ENCODE assay signal across 10 mouse cellular contexts in the genomic region with DNA sequence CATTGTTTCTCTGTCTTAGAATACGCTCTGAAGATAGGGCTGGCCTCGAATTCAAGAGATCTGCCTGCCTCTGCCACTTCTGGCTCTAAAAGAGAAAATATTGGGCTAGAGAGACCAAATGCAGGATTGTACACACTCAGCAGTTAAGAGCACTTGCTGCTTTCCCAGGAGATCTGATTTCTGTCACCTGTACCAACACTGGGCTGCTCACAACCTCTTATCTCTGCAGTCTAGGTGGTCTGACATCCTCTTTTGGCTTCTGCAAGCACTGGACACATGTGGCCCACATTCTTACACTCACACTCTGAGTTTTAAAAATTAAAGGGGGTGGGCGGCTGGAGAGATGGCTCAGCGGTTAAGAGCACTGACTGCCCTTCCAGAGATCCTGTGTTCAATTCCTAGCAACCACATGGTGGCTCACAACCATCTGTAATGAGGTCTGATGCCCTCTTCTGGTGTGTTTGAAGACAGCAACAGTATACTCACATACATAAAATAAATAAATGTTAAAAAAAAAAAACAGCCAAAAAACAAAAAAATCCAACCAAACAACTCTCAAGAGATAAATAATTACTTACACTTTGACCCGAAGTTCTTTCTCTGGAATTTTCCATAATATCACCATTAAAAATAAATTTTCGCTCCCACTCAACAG. TPM values are rescaled to one million over a fixed set of nuclear protein-coding genes. Genes with fewer than 3 reads are reported as not detected.
A peak's percentile ranks its signal among the peaks of the same experiment; 100 is the strongest.
DNase-seq lines count a peak whose midpoint lies in the region; ATAC-seq and TF ChIP-seq lines count a peak whose summit lies in the region.
"Had no signal": no experiment of that assay in that cellular context is flagged by ENCODE, and none has a peak within 500 bp of the region (broad histone marks: within the 10 kb centered on the region; RNA-seq: fewer than 3 reads in every experiment).

No protein-coding gene starts in this region.

- H3K27ac ChIP-seq in heart, adult 2 months = no peak overlapping the region
- H3K27ac ChIP-seq in ES-Bruce4 (ENCODE audit: insufficient read depth, low read length) = no peak overlapping the region
- no peak overlapping the region for H3K27ac ChIP-seq in heart, embryonic 16.5 days (ENCODE audit: low read length)
- no peak overlapping the region for H3K27ac ChIP-seq in liver, embryonic 16.5 days (ENCODE audit: low read length)

- peaks cover 2% of the 10 kb centered on the region for H3K36me3 ChIP-seq in heart, adult 2 months (ENCODE audit: control insufficient read depth, insufficient read depth, low read length)
- H3K36me3 ChIP-seq in ES-Bruce4 (ENCODE audit: control insufficient read depth, insufficient read depth, low read length, poor library complexity, severe bottlenecking) = peaks cover 52% of the 10 kb centered on the region
- peaks cover 37% of the 10 kb centered on the region for H3K36me3 ChIP-seq in heart, embryonic 16.5 days (ENCODE audit: control insufficient read depth, insufficient read depth)
- H3K36me3 ChIP-seq in liver, embryonic 16.5 days (ENCODE audit: control insufficient read depth, insufficient read depth) = peaks cover 27% of the 10 kb centered on the region; the same call in 1 of the 2 replicates

- H3K4me1 ChIP-seq in heart, adult 2 months (ENCODE audit: control insufficient read depth, insufficient read depth, low read length) = peaks cover 2% of the 10 kb centered on the region; the same call in 1 of the 2 replicates
- H3K4me1 ChIP-seq in ES-Bruce4 (ENCODE audit: control insufficient read depth, insufficient read depth, low read length) = no peaks in the 10 kb centered on the region
- H3K4me1 ChIP-seq in heart, embryonic 16.5 days (ENCODE audit: control insufficient read depth, insufficient read depth, low read length) = peaks cover 21% of the 10 kb centered on the region
- peaks cover 20% of the 10 kb centered on the region for H3K4me1 ChIP-seq in liver, embryonic 16.5 days (ENCODE audit: control insufficient read depth, low read depth, low read length)

- intact Hi-C loops in heart, adult 2 months (cut with DNase I) = loop anchor here (2.0 to 5.0 kb wide), 4 partner anchors 25 to 215 kb away; a partner anchor contains a TSS

- H3K9me3 ChIP-seq in ES-Bruce4 (replicated peaks; ENCODE audit: control insufficient read depth, insufficient read depth, low read length, poor library complexity, severe bottlenecking) = no peaks in the 10 kb centered on the region
- H3K9me3 ChIP-seq in heart, embryonic 16.5 days (replicated peaks; ENCODE audit: control insufficient read depth, low read length) = no peaks in the 10 kb centered on the region
- H3K9me3 ChIP-seq in liver, embryonic 16.5 days (replicated peaks; ENCODE audit: control insufficient read depth, low read length) = no peaks in the 10 kb centered on the region

- H3K27me3 ChIP-seq in heart, adult 2 months (ENCODE audit: control insufficient read depth, insufficient read depth, low read length) = no peaks in the 10 kb centered on the region
- H3K27me3 ChIP-seq in ES-Bruce4 (ENCODE audit: control insufficient read depth, insufficient read depth, low read length, poor library complexity, severe bottlenecking) = no peaks in the 10 kb centered on the region
- no peaks in the 10 kb centered on the region for H3K27me3 ChIP-seq in heart, embryonic 16.5 days (ENCODE audit: control insufficient read depth, insufficient read depth, low read length)
- H3K27me3 ChIP-seq in liver, embryonic 16.5 days (ENCODE audit: control insufficient read depth, insufficient read depth, low read depth, low read length) = no peaks in the 10 kb centered on the region

- no peak for DNase-seq in heart, adult 2 months
- DNase-seq in heart, adult 9 months (ENCODE audit: low spot score in 2 of 2) = no peak
- DNase-seq in ovary, postnatal 14 days (ENCODE audit: low spot score) = no peak
- DNase-seq in left cerebral cortex, adult 9 months (ENCODE audit: low spot score in 2 of 2) = no peak
- no peak for DNase-seq in cerebellum, adult 8-10 months
- DNase-seq: B cell, adult 2 months; kidney, postnatal 4 days had no signal

- H3K9ac ChIP-seq in heart, adult 2 months (ENCODE audit: low read depth, low read length) = no peak overlapping the region
- H3K9ac ChIP-seq in ES-Bruce4 (ENCODE audit: low read depth, poor library complexity, severe bottlenecking) = peak overlapping the region; percentile 74
- peak overlapping the region; percentile 89 for H3K9ac ChIP-seq in heart, embryonic 16.5 days (ENCODE audit: low read length)
- H3K9ac ChIP-seq in liver, embryonic 16.5 days (ENCODE audit: low read depth, low read length) = no peak overlapping the region; the same call in 1 of the 2 replicates

- no peak for TF ChIP-seq CTCF in heart, adult 2 months (IDR thresholded peaks at IDR 0.05)
- TF ChIP-seq CTCF in ES-Bruce4 (IDR thresholded peaks at IDR 0.05; ENCODE audit: low read depth, low read length) = no peak

- ATAC-seq in heart, embryonic 16.5 days (replicated peaks; ENCODE audit: extremely low read depth, insufficient read depth, low FRiP score) = no peak
- ATAC-seq in liver, embryonic 16.5 days (ENCODE audit: low read depth) = no peak

- H3K79me2 ChIP-seq in heart, adult 2 months (replicated peaks; ENCODE audit: control insufficient read depth, insufficient read depth, low read length) = no peaks in the 10 kb centered on the region

- no peak for TF ChIP-seq EP300 in heart, adult 2 months (IDR thresholded peaks at IDR 0.05; ENCODE audit: insufficient read depth, low read depth, low read length)
- TF ChIP-seq EP300 in ES-Bruce4 (IDR thresholded peaks at IDR 0.05; ENCODE audit: insufficient read depth, low read depth, low read length) = no peak

- 69% methylated on average over 6 of the region's 6 CpGs for WGBS in heart, adult 2 months
- 64% methylated on average over 6 of the region's 6 CpGs for WGBS in heart, embryonic 16.5 days
- 44% methylated on average over 6 of the region's 6 CpGs for WGBS in liver, embryonic 16.5 days (ENCODE audit: insufficient replicate concordance)

- peak overlapping the region; percentile 96 for H3K4me2 ChIP-seq in heart, embryonic 16.5 days (ENCODE audit: low read depth, low read length)
- peak overlapping the region; percentile 92 for H3K4me2 ChIP-seq in liver, embryonic 16.5 days (ENCODE audit: low read depth, low read length)

- peak overlapping the region; percentile 91 for H3K4me3 ChIP-seq in heart, adult 2 months
- H3K4me3 ChIP-seq in ES-Bruce4 (ENCODE audit: low read depth, low read length) = peak overlapping the region; percentile 95
- H3K4me3 ChIP-seq in heart, embryonic 16.5 days (ENCODE audit: low read length) = peak overlapping the region; percentile 92
- peak overlapping the region; percentile 89 for H3K4me3 ChIP-seq in liver, embryonic 16.5 days (ENCODE audit: low read depth, low read length)

- no peak for TF ChIP-seq POLR2A in heart, adult 2 months (IDR thresholded peaks at IDR 0.05; ENCODE audit: insufficient read depth, low read depth, low read length)
- TF ChIP-seq POLR2A in ES-Bruce4 (IDR thresholded peaks at IDR 0.05; ENCODE audit: insufficient read depth, low read length) = no peak

RNA-seq across cellular contexts. Expression of a gene that starts 1.3 kb away (rescaled TPM):
- 10 to 100 TPM; 51.6 to 52.8 TPM for total RNA-seq in heart, adult 2 months (2021)
- 9.4 and 17.3 TPM in 2 replicates for polyA plus RNA-seq in heart, adult 2 months (2012; rRNA removed)
- polyA plus RNA-seq in ES-Bruce4 (2011; ENCODE audit: insufficient read depth, insufficient read length, low read depth, missing spikeins) = 341 and 391 TPM in 2 replicates
- 113 and 144 TPM in 2 replicates for polyA plus RNA-seq in heart, embryonic 16.5 days (2015; fragmentation: Nextera tagmentation; extraction: Ambion mirVana)
- 66.9 and 74.3 TPM in 2 replicates for polyA plus RNA-seq in liver, embryonic 16.5 days (2015; fragmentation: Nextera tagmentation; extraction: Ambion mirVana)

RNA-seq across cellular contexts. Expression of a gene that starts 25.7 kb away (rescaled TPM):
- 10 to 100 TPM; 24.2 to 24.3 TPM for total RNA-seq in heart, adult 2 months (2021)
- polyA plus RNA-seq in heart, adult 2 months (2012; rRNA removed) = 27.5 and 47.0 TPM in 2 replicates
- 89.9 and 116 TPM in 2 replicates for polyA plus RNA-seq in ES-Bruce4 (2011; ENCODE audit: insufficient read depth, insufficient read length, low read depth, missing spikeins)
- polyA plus RNA-seq in heart, embryonic 16.5 days (2015; fragmentation: Nextera tagmentation; extraction: Ambion mirVana) = 66.8 and 79.1 TPM in 2 replicates
- polyA plus RNA-seq in liver, embryonic 16.5 days (2015; fragmentation: Nextera tagmentation; extraction: Ambion mirVana) = 37.8 and 39.1 TPM in 2 replicates

RNA-seq across cellular contexts. Expression of a gene that starts 52.3 kb away (rescaled TPM):
- total RNA-seq in heart, adult 2 months (2021) = 10 to 100 TPM; 59.3 to 62.0 TPM
- 15.6 and 32.9 TPM in 2 replicates for polyA plus RNA-seq in heart, adult 2 months (2012; rRNA removed)
- polyA plus RNA-seq in ES-Bruce4 (2011; ENCODE audit: insufficient read depth, insufficient read length, low read depth, missing spikeins) = 267 and 290 TPM in 2 replicates
- polyA plus RNA-seq in heart, embryonic 16.5 days (2015; fragmentation: Nextera tagmentation; extraction: Ambion mirVana) = 42.6 and 45.4 TPM in 2 replicates
- 29.8 and 30.6 TPM in 2 replicates for polyA plus RNA-seq in liver, embryonic 16.5 days (2015; fragmentation: Nextera tagmentation; extraction: Ambion mirVana)

Comparison
In these comparisons a context has a peak if more than half of its experiments do, and no peak if none do; other contexts are left out.
1. H3K9ac ChIP-seq: peak in ES-Bruce4 (single experiment) and heart, embryonic 16.5 days (single experiment); none in heart, adult 2 months (single experiment) and liver, embryonic 16.5 days (single experiment).
2. Peak in every context shown above with its lines, with median percentiles within 50 percentile points of each other: H3K4me3 ChIP-seq.